Mouse (Mus musculus): ENCODE data around the gene 2310061N02Rik. TPM values are rescaled to one million over a fixed set of nuclear protein-coding genes. Genes with fewer than 3 reads are reported as not detected.
"Not testable (repeated sequence)": the region's sequence is repeated elsewhere in the genome, so short reads cannot be mapped to it uniquely, and the experiment has no call there.

2310061N02Rik gene
- not detected in 2 replicates for polyA plus RNA-seq (2016; fragmentation: Nextera tagmentation; extraction: Ambion mirVana)

GRCm38 (mm10) chr16:88707496-88708012, at the start of gene 2310061N02Rik:
Gene 2310061N02Rik (minus strand): TSS chr16:88707962.
- Histone ChIP-seq H3K27me3 (replicated peaks) (no peaks in the 10 kb centered on the region), H3K4me3 (no peak within 1 kb of the TSS), H3K27ac (ENCODE audit: poor library complexity, severe bottlenecking) (no peak within 1 kb of the TSS), H3K36me3 (no peaks in the 10 kb centered on the region), H3K4me1 (replicated peaks) (no peaks in the 10 kb centered on the region), H3K9ac (no peak within 1 kb of the TSS), H3K9me3 (replicated peaks) (no peaks in the 10 kb centered on the region), H3K4me2 (no peak within 1 kb of the TSS)
- ATAC-seq (ENCODE audit: insufficient number of reproducible peaks, low FRiP score), result no peak
- WGBS, result 75% methylated on average over 10 of the region's 10 CpGs

- H3K36me3 ChIP-seq; H3K4me2 ChIP-seq; H3K9me3 ChIP-seq (replicated peaks); H3K9ac ChIP-seq; H3K4me3 ChIP-seq; H3K27me3 ChIP-seq (replicated peaks); ATAC-seq (ENCODE audit: insufficient number of reproducible peaks, low FRiP score); H3K4me1 ChIP-seq (replicated peaks); H3K27ac ChIP-seq (ENCODE audit: poor library complexity, severe bottlenecking): not testable (repeated sequence)
- 69% methylated on average over 3 of the region's 3 CpGs for WGBS
Observed at GRCm38 (mm10) chr16:88751535-88751934, 43.8 kb upstream of the 2310061N02Rik start, which contains the start of gene Krtap13. Gene Krtap13 (minus strand): TSS chr16:88751635.

DNA sequence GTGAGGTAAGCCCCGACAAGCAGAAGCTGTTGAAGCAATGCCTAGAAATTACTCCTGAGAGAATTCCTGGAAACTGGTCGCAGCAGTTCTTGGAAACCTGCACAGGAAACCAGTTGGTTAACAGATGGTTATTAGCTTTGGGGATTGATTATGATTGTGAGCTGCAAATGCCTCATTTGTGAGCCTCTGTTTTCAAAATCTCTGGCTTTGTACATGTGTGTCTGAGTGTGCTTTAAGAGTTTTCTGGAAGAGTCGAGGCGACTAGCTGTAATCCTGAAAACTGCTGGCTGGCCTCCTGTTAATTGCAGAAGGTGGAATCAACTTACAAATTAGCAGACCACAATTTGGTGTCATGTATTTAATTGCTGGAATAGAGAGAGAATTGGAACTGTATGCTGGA, 40.2 kb upstream of the 2310061N02Rik start:
- no peak overlapping the region for H3K27ac ChIP-seq (ENCODE audit: poor library complexity, severe bottlenecking)
- no peak for ATAC-seq (ENCODE audit: insufficient number of reproducible peaks, low FRiP score)
- 64% methylated on average over 4 of the region's 4 CpGs for WGBS
- H3K9me3 ChIP-seq (replicated peaks), result no peaks in the 10 kb centered on the region
- no peaks in the 10 kb centered on the region for H3K4me1 ChIP-seq (replicated peaks)
- no peaks in the 10 kb centered on the region for H3K36me3 ChIP-seq
- H3K27me3 ChIP-seq (replicated peaks), result no peaks in the 10 kb centered on the region
- no peak overlapping the region for H3K4me2 ChIP-seq
- no peak overlapping the region for H3K9ac ChIP-seq
- no peak overlapping the region for H3K4me3 ChIP-seq

DNA sequence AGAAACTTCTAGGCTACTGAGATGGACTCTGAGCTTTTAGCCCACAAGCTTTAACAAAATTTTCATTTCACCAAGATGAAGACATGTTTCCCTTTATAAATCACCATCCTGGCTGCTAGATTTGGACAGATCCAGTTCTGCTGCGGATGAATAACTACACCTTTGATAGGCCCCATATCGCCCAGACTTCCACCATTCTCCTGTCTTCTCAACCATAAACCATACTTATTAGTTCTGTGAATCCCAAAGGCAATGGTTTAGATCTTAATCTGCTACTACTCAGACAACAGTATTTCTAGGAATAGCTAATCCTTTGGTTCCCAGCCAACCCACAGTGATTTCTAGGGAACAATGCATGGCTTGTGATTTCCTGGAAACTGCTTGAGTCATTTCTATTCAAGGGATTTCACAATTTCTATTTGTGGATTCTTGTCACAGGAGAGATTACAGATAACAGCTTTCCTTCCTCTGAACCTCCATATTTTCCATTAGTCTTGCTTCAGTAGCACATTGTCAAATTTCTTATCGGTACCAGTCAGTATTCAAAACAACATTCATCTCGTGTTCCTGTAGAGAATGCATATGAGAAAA, 37.1 kb upstream of the 2310061N02Rik start:
- no peak overlapping the region for H3K9ac ChIP-seq
- ATAC-seq (ENCODE audit: insufficient number of reproducible peaks, low FRiP score), result no peak
- H3K27ac ChIP-seq (ENCODE audit: poor library complexity, severe bottlenecking), result no peak overlapping the region
- H3K4me1 ChIP-seq (replicated peaks), result no peaks in the 10 kb centered on the region
- no peaks in the 10 kb centered on the region for H3K27me3 ChIP-seq (replicated peaks)
- no peak overlapping the region for H3K4me3 ChIP-seq
- no peaks in the 10 kb centered on the region for H3K9me3 ChIP-seq (replicated peaks)
- 68% methylated on average over 4 of the region's 4 CpGs for WGBS
- H3K36me3 ChIP-seq, result no peaks in the 10 kb centered on the region
- no peak overlapping the region for H3K4me2 ChIP-seq

- Histone ChIP-seq H3K4me3 (no peak overlapping the region), H3K36me3 (no peaks in the 10 kb centered on the region), H3K9ac (no peak overlapping the region), H3K27me3 (replicated peaks) (no peaks in the 10 kb centered on the region), H3K4me1 (replicated peaks) (no peaks in the 10 kb centered on the region), H3K4me2 (no peak overlapping the region), H3K9me3 (replicated peaks) (no peaks in the 10 kb centered on the region), H3K27ac (ENCODE audit: poor library complexity, severe bottlenecking) (no peak overlapping the region)
- WGBS, result 68% methylated on average over 2 of the region's 2 CpGs
- no peak for ATAC-seq (ENCODE audit: insufficient number of reproducible peaks, low FRiP score)
Observed at GRCm38 (mm10) chr16:88735391-88735790, 27.6 kb upstream of the 2310061N02Rik start.

DNA sequence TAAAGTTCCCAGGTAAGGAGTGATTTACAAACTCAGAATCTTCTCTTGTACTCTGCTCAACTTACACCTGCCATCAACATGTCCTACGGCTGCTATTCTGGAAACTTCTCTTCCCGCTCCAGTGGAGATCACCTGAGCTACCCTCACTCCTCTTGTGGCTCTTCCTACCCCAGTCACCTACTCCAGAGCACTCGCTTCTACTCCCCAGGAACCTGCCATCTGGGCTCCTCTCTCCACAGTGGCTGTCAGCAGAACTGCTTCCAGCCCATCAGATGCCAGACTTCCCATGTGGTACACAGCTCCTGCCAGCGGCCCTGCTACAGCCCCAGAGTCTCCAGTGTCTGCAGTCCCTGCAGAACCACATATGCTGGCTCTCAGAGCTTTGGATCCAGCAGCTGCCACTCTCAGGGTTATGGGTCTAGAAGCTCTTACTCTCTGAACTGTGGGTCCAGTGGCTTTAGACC, 21.1 kb upstream of the 2310061N02Rik start, which contains the start of gene Krtap13-1:
Gene Krtap13-1 (plus strand): TSS at position 51 of the 464 bp plus-strand sequence.
- Histone ChIP-seq H3K4me1 (replicated peaks) (no peaks in the 10 kb centered on the region), H3K4me2 (no peak within 1 kb of the TSS), H3K27me3 (replicated peaks) (no peaks in the 10 kb centered on the region), H3K4me3 (no peak within 1 kb of the TSS), H3K36me3 (no peaks in the 10 kb centered on the region), H3K27ac (ENCODE audit: poor library complexity, severe bottlenecking) (no peak within 1 kb of the TSS), H3K9ac (no peak within 1 kb of the TSS), H3K9me3 (replicated peaks) (no peaks in the 10 kb centered on the region)
- ATAC-seq (ENCODE audit: insufficient number of reproducible peaks, low FRiP score), result no peak
- 76% methylated on average over 4 of the region's 4 CpGs for WGBS

- Histone ChIP-seq H3K4me2 (no peak overlapping the region), H3K9ac (no peak overlapping the region), H3K9me3 (replicated peaks) (no peaks in the 10 kb centered on the region), H3K27ac (ENCODE audit: poor library complexity, severe bottlenecking) (no peak overlapping the region), H3K27me3 (replicated peaks) (no peaks in the 10 kb centered on the region), H3K4me3 (no peak overlapping the region), H3K36me3 (no peaks in the 10 kb centered on the region), H3K4me1 (replicated peaks) (no peaks in the 10 kb centered on the region)
- WGBS, result 35% methylated on average over 1 of the region's 1 CpGs
- ATAC-seq (ENCODE audit: insufficient number of reproducible peaks, low FRiP score), result no peak
Observed at GRCm38 (mm10) chr16:88720031-88720430, 12.3 kb upstream of the 2310061N02Rik start.

- H3K4me2 ChIP-seq, result no peak overlapping the region
- no peaks in the 10 kb centered on the region for H3K4me1 ChIP-seq (replicated peaks)
- H3K27me3 ChIP-seq (replicated peaks), result no peaks in the 10 kb centered on the region
- ATAC-seq (ENCODE audit: insufficient number of reproducible peaks, low FRiP score), result no peak
- H3K4me3 ChIP-seq, result no peak overlapping the region
- H3K9me3 ChIP-seq (replicated peaks), result no peaks in the 10 kb centered on the region
- H3K36me3 ChIP-seq, result no peaks in the 10 kb centered on the region
- H3K9ac ChIP-seq, result no peak overlapping the region
- no peak overlapping the region for H3K27ac ChIP-seq (ENCODE audit: poor library complexity, severe bottlenecking)
Observed at GRCm38 (mm10) chr16:88716549-88716948, 8.8 kb upstream of the 2310061N02Rik start.

DNA sequence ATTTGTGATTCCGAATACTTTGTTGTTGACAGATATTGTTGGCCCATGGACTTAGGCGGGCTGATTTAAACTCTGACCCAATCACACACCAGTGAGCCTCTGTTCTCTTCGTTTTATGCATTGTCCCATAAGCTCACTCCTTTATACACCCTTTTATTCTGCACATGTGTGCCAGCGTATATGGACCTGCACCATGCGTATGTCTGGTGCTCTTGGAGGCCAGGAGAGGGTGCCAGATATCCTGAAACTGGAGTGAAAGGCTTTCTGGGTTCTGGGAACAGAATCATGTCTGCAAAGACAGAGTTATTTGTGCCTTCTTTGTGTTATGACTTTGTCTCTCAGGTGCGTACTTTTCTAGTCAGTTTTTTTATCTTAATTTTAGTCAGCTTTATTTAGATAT, 3.5 kb upstream of the 2310061N02Rik start:
- Histone ChIP-seq H3K9ac (no peak overlapping the region), H3K9me3 (replicated peaks) (no peaks in the 10 kb centered on the region), H3K4me3 (no peak overlapping the region), H3K4me2 (no peak overlapping the region), H3K4me1 (replicated peaks) (no peaks in the 10 kb centered on the region), H3K36me3 (no peaks in the 10 kb centered on the region), H3K27ac (ENCODE audit: poor library complexity, severe bottlenecking) (no peak overlapping the region), H3K27me3 (replicated peaks) (no peaks in the 10 kb centered on the region)
- ATAC-seq (ENCODE audit: insufficient number of reproducible peaks, low FRiP score), result no peak
- whole genome bisulfite sequencing, result 76% methylated on average over 6 of the region's 6 CpGs

GRCm38 (mm10) chr16:88710757-88711156, 3.0 kb upstream of the 2310061N02Rik start:
- no peak overlapping the region for H3K4me2 ChIP-seq
- no peaks in the 10 kb centered on the region for H3K27me3 ChIP-seq (replicated peaks)
- WGBS, result 58% methylated on average over 4 of the region's 4 CpGs
- no peaks in the 10 kb centered on the region for H3K9me3 ChIP-seq (replicated peaks)
- ATAC-seq (ENCODE audit: insufficient number of reproducible peaks, low FRiP score), result no peak
- H3K36me3 ChIP-seq, result no peaks in the 10 kb centered on the region
- H3K27ac ChIP-seq (ENCODE audit: poor library complexity, severe bottlenecking), result no peak overlapping the region
- H3K4me1 ChIP-seq (replicated peaks), result no peaks in the 10 kb centered on the region
- H3K9ac ChIP-seq, result no peak overlapping the region
- no peak overlapping the region for H3K4me3 ChIP-seq

GRCm38 (mm10) chr16:88701072-88701864, 6.5 kb downstream of the 2310061N02Rik start:
- Histone ChIP-seq H3K9me3 (replicated peaks) (no peaks in the 10 kb centered on the region), H3K4me3 (no peak overlapping the region), H3K4me1 (replicated peaks) (no peaks in the 10 kb centered on the region), H3K9ac (no peak overlapping the region), H3K27me3 (replicated peaks) (no peaks in the 10 kb centered on the region), H3K4me2 (no peak overlapping the region), H3K36me3 (no peaks in the 10 kb centered on the region), H3K27ac (ENCODE audit: poor library complexity, severe bottlenecking) (no peak overlapping the region)
- 50% methylated on average over 4 of the region's 4 CpGs for WGBS
- no peak for ATAC-seq (ENCODE audit: insufficient number of reproducible peaks, low FRiP score)

All from heart, embryonic 12.5 days (tissue).